ENCODE assay signal across 22 mouse cellular contexts in the genomic region with DNA sequence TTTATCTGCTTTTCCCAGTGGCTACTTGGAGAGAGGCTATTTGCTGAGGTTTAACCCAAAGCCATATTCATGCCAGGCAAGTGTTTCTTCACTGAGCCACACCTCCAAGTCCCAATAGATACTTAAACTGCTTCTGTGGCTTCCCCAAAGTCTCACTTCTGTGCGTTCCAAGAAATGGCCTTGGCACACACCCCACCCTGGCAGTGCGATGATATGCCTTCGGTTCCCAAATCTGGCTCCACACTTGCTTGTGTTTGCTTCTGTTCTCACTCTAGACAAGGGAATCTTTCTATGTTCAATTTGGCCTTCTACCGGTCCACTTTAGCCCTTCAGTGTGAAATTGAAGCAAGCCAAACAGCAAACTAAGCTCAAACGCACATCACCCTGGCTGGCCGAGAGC. TPM values are rescaled to one million over a fixed set of nuclear protein-coding genes. Genes with fewer than 3 reads are reported as not detected.
DNase-seq lines count a peak whose midpoint lies in the region.
"Had no signal": no experiment of that assay in that cellular context is flagged by ENCODE, and none has a peak within 500 bp of the region (broad histone marks: within the 10 kb centered on the region; RNA-seq: fewer than 3 reads in every experiment).

No protein-coding gene starts in this region.

- DNase-seq in adrenal gland, postnatal 10 days, result peak; percentile 54
- no peak for DNase-seq in adrenal gland, adult 8-10 months
- peak; percentile 57 to 58 for DNase-seq in cerebellum, postnatal 14 days
- no peak for DNase-seq in cerebellum, adult 9-11 months
- peak; percentile 23 for DNase-seq in left cerebral cortex, postnatal 4 days
- no peak for DNase-seq in left cerebral cortex, adult 18-20 months (ENCODE audit: low spot score in 2 of 2)
- peak; percentile 10 for DNase-seq in brain, embryonic 18.5 days (ENCODE audit: low read depth, low spot score)
- DNase-seq in kidney, adult 11 months, result no peak
- DNase-seq: embryo, embryonic 11 days; gastrocnemius, postnatal 14 days; kidney, adult 8-10 months; layer of hippocampus, postnatal 36 days; liver; lung, adult 2 months; lung, postnatal 10 days; midbrain, embryonic 14.5 days had no signal

- intact Hi-C loops in left cerebral cortex, postnatal 4 days (cut with DNase I), result loop anchor here (5.0 kb wide), 2 partner anchors 162 to 212 kb away; no protein-coding TSS in a partner anchor

RNA-seq across cellular contexts. Expression of a gene that starts 53.0 kb away (rescaled TPM):
- total RNA-seq in adrenal gland, postnatal 10 days (2021), result under 1 TPM in 1 of 2 experiments, not detected in 1; 0.24 TPM
- total RNA-seq in adrenal gland, adult 8-10 months (2022), result not detected
- not detected for total RNA-seq in left cerebral cortex, postnatal 4 days (2021)
- total RNA-seq in left cerebral cortex, adult 18-20 months (2021), result not detected
- total RNA-seq: adrenal gland, postnatal 36 days; CH12.LX; ES-E14; heart, postnatal 25 days; layer of hippocampus, postnatal 36 days; left cerebral cortex, postnatal 10 days; monocyte, adult 5-6 weeks had no signal

Comparison
In these comparisons a context has a peak if more than half of its experiments do, and no peak if none do; other contexts are left out.
1. DNase-seq: peak in adrenal gland, postnatal 10 days (single experiment), cerebellum, postnatal 14 days (2 of 2), left cerebral cortex, postnatal 4 days (single experiment) and brain, embryonic 18.5 days (single experiment); none in adrenal gland, adult 8-10 months (single experiment), cerebellum, adult 9-11 months (single experiment), left cerebral cortex, adult 18-20 months (0 of 2) and kidney, adult 11 months (single experiment).